Mouse (Mus musculus) midbrain, embryonic 10.5 days (tissue): Measurements from ENCODE around the gene Ddx41. TPM values are rescaled to one million over a fixed set of nuclear protein-coding genes. Genes with fewer than 3 reads are reported as not detected.
A peak's percentile ranks its signal among the peaks of the same experiment; 100 is the strongest.

Experiments used
- DNase-seq: peaks from one replicate; pipeline ENCODE4 v3.0.0-alpha.2; 2017; ENCODE audit warnings: low spot score
- H3K27ac ChIP-seq: fragments of 300-500 bp; sonication (generic); replicated peaks from 2 replicates; pipeline ENCODE4 v1.5.1; 2016; ENCODE audit warnings: mild to moderate bottlenecking
- H3K27me3 ChIP-seq: fragments of 300-500 bp; sonication (generic); 2 replicates; pipeline ENCODE4 v1.6.1; 2016; ENCODE audit warnings: low read depth, mild to moderate bottlenecking; ENCODE audit not compliant: poor library complexity, severe bottlenecking
- H3K36me3 ChIP-seq: fragments of 300-500 bp; sonication (generic); 2 replicates; pipeline ENCODE4 v1.6.1; 2016; ENCODE audit warnings: mild to moderate bottlenecking, moderate library complexity
- H3K4me1 ChIP-seq: fragments of 300-500 bp; sonication (generic); 2 replicates; pipeline ENCODE4 v1.6.1; 2016
- H3K4me3 ChIP-seq: fragments of 300-500 bp; sonication (generic); 2 replicates; pipeline ENCODE4 v1.5.1; 2016; ENCODE audit warnings: mild to moderate bottlenecking, moderate library complexity
- H3K9me3 ChIP-seq: fragments of 300-500 bp; sonication (generic); replicated peaks from 2 replicates; pipeline ENCODE4 v1.6.1; 2016; ENCODE audit warnings: mild to moderate bottlenecking
- WGBS: fragments of 180-500 bp; shearing (Covaris S2); methylation state at CpG from one replicate; pipeline ENCODE4 v1.1.7; 2016; 5-methylcytosine and 5-hydroxymethylcytosine counted together
- polyA plus RNA-seq: library from polyadenylated mRNA; unstranded; fragments of >200 nt; fragmentation: Nextera tagmentation; extraction: Ambion mirVana; gene quantifications from 2 replicates; pipeline ENCODE4 v1.2.1, GENCODE M21; 2016

The Ddx41 gene
- polyA plus RNA-seq, 1 experiment from 2014 or later = 92.0 TPM

DNA sequence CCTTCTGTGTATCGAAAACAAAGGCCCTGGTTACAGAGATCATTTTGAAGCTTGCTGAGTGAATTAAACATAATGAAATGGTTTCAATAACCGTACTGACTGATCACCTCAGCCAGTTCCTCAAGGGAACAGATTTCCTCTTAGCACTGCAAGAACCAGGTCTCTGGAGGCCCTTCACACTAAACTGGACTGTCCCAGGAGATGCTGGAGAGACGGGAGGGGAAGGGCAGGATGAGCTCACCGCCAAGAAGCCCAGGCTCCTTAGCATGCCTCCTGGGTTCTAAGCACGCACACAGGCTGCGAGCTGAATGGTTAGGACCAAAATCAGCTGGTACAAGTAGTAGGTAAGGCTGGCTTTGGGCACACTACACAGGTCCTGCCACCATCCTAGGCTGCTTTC is 30.5 kb upstream of the Ddx41 start:
- Histone ChIP-seq H3K4me3 (no peak overlapping the region), H3K4me1 (peaks cover 28% of the 10 kb centered on the region), H3K27me3 (no peaks in the 10 kb centered on the region), H3K27ac (no peak overlapping the region), H3K9me3 (no peaks in the 10 kb centered on the region), H3K36me3 (peaks cover 71% of the 10 kb centered on the region)
- WGBS = 91% methylated on average over 6 of the region's 6 CpGs
- DNase-seq = no peak

DNA sequence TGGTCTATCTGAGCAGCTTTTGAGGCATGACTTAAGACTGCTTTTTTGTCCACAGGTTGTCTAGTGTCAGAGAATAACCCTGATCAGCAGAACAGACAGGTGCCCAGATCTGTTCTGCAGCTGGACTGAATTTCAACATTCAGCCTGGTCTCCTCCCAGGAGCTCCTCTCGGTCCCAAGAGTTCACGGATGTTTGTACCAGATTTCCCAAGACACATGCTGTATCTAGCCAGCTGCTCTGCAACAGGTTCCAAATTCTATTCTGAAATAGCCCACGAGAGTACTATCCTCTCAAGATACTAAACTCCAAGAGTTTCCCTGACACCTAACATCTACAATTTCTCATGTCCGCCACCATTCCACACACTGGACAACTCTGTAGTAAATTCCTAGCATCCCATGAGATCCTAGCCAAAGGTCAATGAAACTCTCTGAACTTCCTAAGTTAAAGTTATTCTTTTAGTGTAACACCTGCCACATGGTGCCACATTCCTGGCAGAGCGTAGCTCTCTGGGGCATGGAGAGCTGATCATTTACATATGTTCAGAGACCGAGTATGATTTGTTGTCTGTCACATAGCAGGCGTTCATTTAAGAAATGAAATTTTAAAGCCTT is 26.9 kb upstream of the Ddx41 start:
- H3K9me3 ChIP-seq = no peaks in the 10 kb centered on the region
- 88% methylated on average over 7 of the region's 7 CpGs for WGBS
- no peak for DNase-seq
- H3K4me1 ChIP-seq = 0 out of 2 replicates have a peak, but pooled peaks cover 4% of the 10 kb centered on the region
- no peak overlapping the region for H3K4me3 ChIP-seq
- H3K27ac ChIP-seq = no peak overlapping the region
- H3K27me3 ChIP-seq = no peaks in the 10 kb centered on the region
- H3K36me3 ChIP-seq = peaks cover 85% of the 10 kb centered on the region

DNA sequence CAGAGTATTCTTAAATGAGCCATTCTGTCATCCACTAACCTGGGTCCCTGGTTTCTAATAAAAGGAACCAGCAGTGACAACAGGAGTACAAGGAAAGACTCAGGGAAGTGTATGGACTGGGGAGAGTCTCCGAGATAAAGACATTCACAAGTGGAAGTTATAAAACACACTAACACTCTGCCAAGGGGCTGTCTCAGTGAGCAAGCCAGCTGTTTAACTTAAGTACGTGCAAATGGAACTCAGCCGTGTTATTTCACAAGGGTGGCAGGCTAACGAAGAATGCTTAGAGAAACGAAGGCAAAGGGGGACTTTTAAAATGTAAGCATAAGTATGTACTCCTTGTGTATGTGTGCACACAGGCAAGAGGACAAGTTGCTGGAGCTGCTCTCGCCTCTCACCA is 21.0 kb upstream of the Ddx41 start:
- 94% methylated on average over 6 of the region's 6 CpGs for WGBS
- Histone ChIP-seq H3K27ac (no peak overlapping the region), H3K36me3 (peaks cover 82% of the 10 kb centered on the region)

DNA sequence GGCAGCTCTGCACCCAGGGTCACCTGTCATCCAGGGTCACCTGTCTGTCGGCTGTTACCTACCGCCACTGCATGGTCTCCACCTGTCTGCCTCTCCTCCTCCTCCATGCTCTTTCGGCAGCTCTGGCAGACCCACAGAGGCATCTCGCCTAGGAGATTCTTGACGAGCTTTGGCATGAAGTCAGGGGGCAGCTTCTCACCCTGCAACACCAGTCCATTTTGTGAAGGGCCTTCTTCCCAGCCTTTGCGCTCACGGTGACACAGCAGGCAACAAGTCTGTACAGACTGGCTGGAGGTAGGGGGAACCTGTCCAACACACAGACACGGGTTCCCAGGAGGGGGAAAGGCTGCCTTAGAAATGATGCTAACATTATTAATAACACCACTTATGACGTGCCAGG is 19.5 kb upstream of the Ddx41 start:
- no peaks in the 10 kb centered on the region for H3K9me3 ChIP-seq
- H3K4me1 ChIP-seq = no peaks in the 10 kb centered on the region
- H3K27ac ChIP-seq = no peak overlapping the region
- no peak for DNase-seq
- no peak overlapping the region for H3K4me3 ChIP-seq
- no peaks in the 10 kb centered on the region for H3K27me3 ChIP-seq
- peaks cover 82% of the 10 kb centered on the region for H3K36me3 ChIP-seq
- WGBS = 92% methylated on average over 9 of the region's 9 CpGs

More for the DNA sequence above, 21.0 kb upstream of the Ddx41 start:
- H3K4me3 ChIP-seq = no peak overlapping the region
- H3K27me3 ChIP-seq = no peaks in the 10 kb centered on the region
- no peak for DNase-seq
- no peaks in the 10 kb centered on the region for H3K4me1 ChIP-seq
- no peaks in the 10 kb centered on the region for H3K9me3 ChIP-seq

DNA sequence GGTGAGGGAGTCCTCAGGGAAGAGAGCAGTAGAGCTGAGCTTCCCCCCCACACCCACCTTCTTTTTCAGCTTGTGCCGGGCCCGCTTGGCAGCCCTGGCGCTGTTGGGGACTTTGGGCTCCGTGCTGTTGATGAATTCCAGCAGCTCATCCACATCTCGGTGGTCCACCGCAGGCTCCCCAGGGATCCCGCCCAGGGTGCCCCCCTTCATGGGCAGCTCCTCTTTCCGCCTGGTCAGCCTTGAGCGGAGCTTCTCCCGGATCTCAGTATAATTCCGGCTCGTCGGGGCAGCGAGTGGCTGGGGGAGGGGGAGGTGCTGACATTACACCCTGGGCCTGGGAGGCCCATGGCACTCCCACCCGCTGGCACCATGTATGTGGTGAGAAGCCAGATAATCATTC is 12.6 kb upstream of the Ddx41 start:
- Histone ChIP-seq H3K4me3 (no peak overlapping the region), H3K9me3 (no peaks in the 10 kb centered on the region), H3K36me3 (peaks cover 100% of the 10 kb centered on the region), H3K27me3 (no peaks in the 10 kb centered on the region), H3K27ac (no peak overlapping the region), H3K4me1 (no peaks in the 10 kb centered on the region)
- WGBS = 87% methylated on average over 15 of the region's 15 CpGs
- no peak for DNase-seq

DNA sequence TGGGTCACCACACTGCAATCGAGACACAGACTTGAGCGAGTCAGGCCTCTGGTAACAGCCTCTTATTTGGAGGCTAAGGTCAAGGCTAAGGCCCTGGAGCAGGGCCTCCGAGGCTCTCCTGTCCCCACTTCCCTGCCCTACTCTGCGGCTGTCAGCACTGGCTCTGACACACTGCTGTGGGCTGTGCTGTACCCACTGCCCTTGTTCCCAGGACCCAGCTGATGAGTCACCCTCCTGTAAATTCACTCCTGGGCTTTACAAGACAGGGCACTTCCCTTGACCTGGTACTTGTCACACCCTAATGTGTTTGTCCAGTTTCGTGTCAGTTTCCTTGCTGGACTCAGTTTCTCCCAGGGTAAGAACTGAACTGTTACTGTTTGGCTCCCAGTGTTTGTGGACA is 12.0 kb upstream of the Ddx41 start:
- no peak overlapping the region for H3K27ac ChIP-seq
- DNase-seq = no peak
- H3K4me1 ChIP-seq = no peaks in the 10 kb centered on the region
- no peaks in the 10 kb centered on the region for H3K9me3 ChIP-seq
- no peak overlapping the region for H3K4me3 ChIP-seq
- no peaks in the 10 kb centered on the region for H3K27me3 ChIP-seq
- WGBS = 95% methylated on average over 5 of the region's 5 CpGs
- peaks cover 100% of the 10 kb centered on the region for H3K36me3 ChIP-seq

DNA sequence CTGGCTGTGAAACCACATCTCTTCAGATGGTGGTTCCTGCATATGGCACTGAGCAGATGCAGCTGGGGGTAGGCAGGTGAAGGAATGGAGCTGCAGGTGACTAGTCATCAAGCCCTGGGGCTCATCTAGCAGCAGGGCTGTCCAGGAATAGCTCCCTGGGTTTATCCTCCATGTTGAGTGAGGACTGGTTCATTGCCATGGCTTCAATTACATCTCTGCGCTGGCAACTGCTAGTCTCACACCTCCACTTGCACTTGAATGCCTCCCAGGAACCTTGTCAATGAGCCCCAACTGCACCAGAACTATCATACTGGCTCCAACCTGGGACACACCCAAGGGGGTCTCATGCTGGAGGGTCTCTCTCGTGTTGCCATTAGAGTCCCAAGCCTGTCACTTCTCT is 11.5 kb upstream of the Ddx41 start:
- Histone ChIP-seq H3K9me3 (no peaks in the 10 kb centered on the region), H3K27ac (no peak overlapping the region), H3K36me3 (peaks cover 100% of the 10 kb centered on the region), H3K4me3 (no peak overlapping the region), H3K27me3 (no peaks in the 10 kb centered on the region), H3K4me1 (no peaks in the 10 kb centered on the region)
- 93% methylated on average over 2 of the region's 2 CpGs for WGBS
- DNase-seq = no peak

DNA sequence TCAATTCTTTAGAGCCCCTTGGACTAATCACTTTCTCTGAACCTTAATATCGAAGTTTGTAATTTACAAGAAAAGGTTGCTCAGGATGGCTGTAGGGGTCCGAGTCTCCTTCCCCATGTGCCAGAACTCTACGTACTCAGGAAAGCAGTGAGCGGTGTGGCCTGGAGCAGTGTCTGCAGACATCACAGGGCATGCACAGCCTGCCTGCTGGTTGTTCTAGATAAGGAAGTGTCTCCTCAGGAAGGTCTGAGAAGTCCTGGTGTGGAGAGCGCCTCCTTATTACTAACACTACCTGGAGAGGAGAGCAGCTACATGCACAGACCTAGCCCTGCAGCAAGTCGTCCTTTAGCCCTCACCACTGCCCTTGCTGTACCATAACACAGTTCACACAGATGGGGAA is 8.3 kb upstream of the Ddx41 start:
- H3K27ac ChIP-seq = no peak overlapping the region
- peaks cover 100% of the 10 kb centered on the region for H3K36me3 ChIP-seq
- no peaks in the 10 kb centered on the region for H3K27me3 ChIP-seq
- no peak for DNase-seq
- H3K9me3 ChIP-seq = no peaks in the 10 kb centered on the region
- H3K4me3 ChIP-seq = no peak overlapping the region
- no peaks in the 10 kb centered on the region for H3K4me1 ChIP-seq
- WGBS = 94% methylated on average over 6 of the region's 6 CpGs

DNA sequence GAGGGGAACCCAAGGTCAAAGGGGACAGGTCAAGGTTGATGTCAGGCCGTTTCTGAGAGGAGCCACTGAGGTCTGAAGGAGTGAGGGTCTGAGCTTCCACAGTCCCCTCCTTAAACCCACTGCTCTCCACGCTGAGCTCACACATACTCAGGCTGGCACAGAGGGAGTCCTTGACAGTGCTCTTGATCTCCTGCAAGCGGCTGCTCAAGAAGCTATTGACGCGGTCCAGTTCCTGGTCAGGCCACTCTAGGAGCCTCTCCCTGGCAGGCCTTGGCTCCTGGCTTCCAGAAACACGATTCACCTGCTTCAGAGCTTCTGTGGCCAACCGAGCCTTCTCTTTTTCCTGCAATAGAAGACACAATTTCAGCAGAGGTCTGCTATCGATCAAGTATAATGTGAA is 7.0 kb upstream of the Ddx41 start:
- H3K9me3 ChIP-seq = no peaks in the 10 kb centered on the region
- H3K27ac ChIP-seq = no peak overlapping the region
- peaks cover 100% of the 10 kb centered on the region for H3K36me3 ChIP-seq
- WGBS = 90% methylated on average over 8 of the region's 8 CpGs
- H3K4me3 ChIP-seq = no peak overlapping the region
- DNase-seq = no peak
- H3K27me3 ChIP-seq = no peaks in the 10 kb centered on the region
- H3K4me1 ChIP-seq = no peaks in the 10 kb centered on the region

DNA sequence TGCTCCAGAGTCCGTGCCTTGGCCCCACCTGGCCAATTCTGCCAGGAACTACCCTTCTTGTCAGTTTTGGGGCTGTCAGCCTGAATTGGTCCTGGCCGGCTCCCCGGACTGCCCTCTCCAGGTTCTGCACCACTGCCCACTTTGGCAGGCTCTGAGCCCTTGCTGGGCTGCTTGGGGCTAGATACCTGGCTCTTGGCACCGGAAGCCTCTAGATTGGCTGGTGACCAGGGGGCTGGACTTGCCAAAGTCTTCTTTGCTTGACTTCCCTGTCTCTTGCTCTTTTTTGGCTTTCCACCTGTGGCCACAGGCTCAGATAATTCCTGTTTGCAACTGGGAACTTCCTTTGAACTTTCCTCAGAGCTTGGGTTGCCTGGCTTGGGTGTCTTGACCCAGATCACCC is 6.4 kb upstream of the Ddx41 start:
- Histone ChIP-seq H3K36me3 (peaks cover 100% of the 10 kb centered on the region), H3K9me3 (no peaks in the 10 kb centered on the region), H3K4me1 (no peaks in the 10 kb centered on the region), H3K27me3 (no peaks in the 10 kb centered on the region), H3K27ac (no peak overlapping the region), H3K4me3 (no peak overlapping the region)
- no peak for DNase-seq
- WGBS = 95% methylated on average over 4 of the region's 4 CpGs

DNA sequence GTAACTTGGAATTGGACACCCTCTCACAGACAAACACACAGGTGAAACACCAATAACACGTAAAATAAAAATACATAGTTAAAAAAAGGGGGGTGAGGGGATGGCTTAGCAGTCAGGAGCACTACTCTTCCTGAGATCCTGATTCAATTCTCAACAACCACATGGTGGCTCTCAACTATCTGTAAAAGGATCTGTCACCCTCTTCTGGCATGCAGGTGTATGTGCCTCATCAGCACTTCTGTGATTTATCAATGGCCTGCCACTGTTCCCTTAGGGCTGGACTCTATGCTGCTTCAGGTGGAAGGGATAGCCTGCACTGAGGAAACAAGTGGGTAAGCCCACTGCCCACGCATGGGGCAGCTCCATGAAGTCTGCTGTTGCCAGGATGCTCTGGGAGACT is 4.5 kb upstream of the Ddx41 start:
- 89% methylated on average over 2 of the region's 2 CpGs for WGBS
- Histone ChIP-seq H3K9me3 (no peaks in the 10 kb centered on the region), H3K27ac (no peak overlapping the region), H3K27me3 (no peaks in the 10 kb centered on the region), H3K36me3 (peaks cover 86% of the 10 kb centered on the region), H3K4me1 (peaks cover 5% of the 10 kb centered on the region), H3K4me3 (no peak overlapping the region)
- DNase-seq = no peak

DNA sequence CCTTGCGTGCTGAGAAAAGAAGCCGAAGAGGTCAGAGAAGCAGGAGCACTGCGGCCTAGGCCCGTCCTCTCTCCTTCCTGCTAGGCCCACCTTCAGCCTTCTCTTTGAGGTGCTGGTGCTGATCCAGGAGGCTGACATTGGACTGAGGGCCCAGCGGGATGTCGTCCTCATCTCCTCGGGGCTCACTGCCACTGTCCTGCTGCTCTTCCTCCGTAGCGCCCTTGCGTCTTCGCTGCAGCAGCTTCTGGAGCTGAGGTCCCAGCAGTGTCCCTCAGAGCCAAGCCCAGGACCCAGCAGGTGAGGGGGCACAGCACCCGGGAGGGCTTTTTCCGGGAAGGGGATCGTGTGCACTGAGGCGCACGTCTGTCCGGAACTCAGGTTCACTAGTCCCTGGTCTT is 663 bp downstream of the Ddx41 start:
- peaks cover 81% of the 10 kb centered on the region for H3K36me3 ChIP-seq
- H3K27me3 ChIP-seq = no peaks in the 10 kb centered on the region
- DNase-seq = no peak
- 20% methylated on average over 17 of the region's 17 CpGs for WGBS
- peak overlapping the region; percentile 94 for H3K4me3 ChIP-seq
- peak overlapping the region; percentile 89 for H3K27ac ChIP-seq
- H3K4me1 ChIP-seq = peaks cover 16% of the 10 kb centered on the region
- no peaks in the 10 kb centered on the region for H3K9me3 ChIP-seq

DNA sequence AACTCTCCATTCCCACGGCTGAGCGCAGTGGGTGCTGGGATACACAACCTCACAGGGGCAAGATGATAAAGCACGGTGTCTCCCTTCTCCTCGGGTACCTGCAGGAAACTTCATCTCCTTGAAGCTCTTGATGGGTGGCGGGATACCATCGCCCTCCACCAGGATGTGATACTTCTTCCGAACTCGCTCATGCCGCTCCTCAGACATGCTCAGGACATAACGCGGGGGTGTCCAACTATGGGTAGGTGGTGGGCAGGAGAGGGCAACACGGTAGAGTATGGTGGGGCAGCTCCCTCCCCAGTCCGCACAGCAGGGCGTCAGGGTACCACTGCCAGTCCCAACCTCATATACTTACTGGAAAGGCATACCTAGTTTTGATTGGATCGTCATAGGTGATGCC is 1.3 kb downstream of the Ddx41 start:
- WGBS = 93% methylated on average over 15 of the region's 15 CpGs
- peak overlapping the region; percentile 94 for H3K4me3 ChIP-seq
- H3K27me3 ChIP-seq = no peaks in the 10 kb centered on the region
- H3K4me1 ChIP-seq = peaks cover 16% of the 10 kb centered on the region
- no peak overlapping the region for H3K27ac ChIP-seq
- DNase-seq = no peak
- peaks cover 81% of the 10 kb centered on the region for H3K36me3 ChIP-seq
- H3K9me3 ChIP-seq = no peaks in the 10 kb centered on the region
